Mouse (Mus musculus): ENCODE measurements around the gene Slc43a3.

DNA sequence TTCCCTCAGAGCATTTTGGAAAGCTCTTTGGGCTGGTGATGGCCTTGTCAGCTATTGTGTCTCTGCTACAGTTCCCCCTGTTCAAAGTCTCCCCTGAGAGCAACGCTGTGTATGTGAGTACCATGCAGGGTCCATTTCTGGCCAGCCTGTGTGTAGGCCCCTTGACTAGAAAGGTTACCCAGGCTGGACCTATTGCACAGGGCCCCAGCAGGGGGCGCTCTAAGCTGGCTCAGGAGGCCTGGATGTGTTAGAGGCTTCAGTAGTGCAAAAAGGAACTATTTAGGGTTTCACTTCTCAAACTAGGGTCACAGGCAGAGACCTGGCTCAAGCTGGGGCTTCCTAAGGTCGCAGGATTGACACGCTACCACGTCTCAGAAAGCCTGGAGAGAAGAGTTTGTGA lies 19.9 kb downstream of the Slc43a3 start:
- no peak for TF ChIP-seq POLR2A (IDR thresholded peaks at IDR 0.05; ENCODE audit: low read depth, low read length)
- TF ChIP-seq CTCF (IDR thresholded peaks at IDR 0.05; ENCODE audit: extremely low read depth, insufficient read depth, insufficient read length, insufficient replicate concordance), result peak; percentile 95

All from spleen, adult 2 months (tissue).